Mouse (Mus musculus): ENCODE data around the gene Ube2e1. TPM values are rescaled to one million over a fixed set of nuclear protein-coding genes. Genes with fewer than 3 reads are reported as not detected.

Ube2e1 gene
- polyA plus RNA-seq, 1 experiment from 2014 or later, result 83.7 TPM

- no peak overlapping the region for H3K4me3 ChIP-seq (ENCODE audit: low read depth, low read length)
- no peak for TF ChIP-seq EP300 (IDR thresholded peaks at IDR 0.05)
- no peak for TF ChIP-seq CTCF (IDR thresholded peaks at IDR 0.05)
- no peak overlapping the region for H3K4me2 ChIP-seq (replicated peaks; ENCODE audit: low read depth, low read length)
- H3K4me1 ChIP-seq (ENCODE audit: insufficient read depth, low read depth, low read length), result no peaks in the 10 kb centered on the region
- no peak for DNase-seq (ENCODE audit: low spot score)
- H3K27me3 ChIP-seq (replicated peaks; ENCODE audit: insufficient read depth, low read length), result no peaks in the 10 kb centered on the region
- H3K27ac ChIP-seq (ENCODE audit: low read length), result no peak overlapping the region
- no peaks in the 10 kb centered on the region for H3K9me3 ChIP-seq (ENCODE audit: low read length)
- WGBS, result 71% methylated on average over 3 of the region's 3 CpGs
- no peaks in the 10 kb centered on the region for H3K36me3 ChIP-seq (ENCODE audit: insufficient read depth, low read length)
- no peak for ATAC-seq
- no peak overlapping the region for H3K9ac ChIP-seq (replicated peaks; ENCODE audit: low read depth)
Observed at GRCm38 (mm10) chr14:18302750-18303149, 28.9 kb downstream of the Ube2e1 start.

GRCm38 (mm10) chr14:18301591-18301990, 30.1 kb downstream of the Ube2e1 start:
- H3K27me3 ChIP-seq (replicated peaks; ENCODE audit: insufficient read depth, low read length), result no peaks in the 10 kb centered on the region
- no peak overlapping the region for H3K4me3 ChIP-seq (ENCODE audit: low read depth, low read length)
- no peaks in the 10 kb centered on the region for H3K36me3 ChIP-seq (ENCODE audit: insufficient read depth, low read length)
- no peaks in the 10 kb centered on the region for H3K4me1 ChIP-seq (ENCODE audit: insufficient read depth, low read depth, low read length)
- 51% methylated on average over 3 of the region's 3 CpGs for WGBS
- peak overlapping the region; percentile 38; the same call in 1 of the 2 replicates for H3K27ac ChIP-seq (ENCODE audit: low read length)
- no peaks in the 10 kb centered on the region for H3K9me3 ChIP-seq (ENCODE audit: low read length)
- ATAC-seq, result peak; percentile 85
- H3K4me2 ChIP-seq (replicated peaks; ENCODE audit: low read depth, low read length), result no peak overlapping the region
- no peak overlapping the region for H3K9ac ChIP-seq (replicated peaks; ENCODE audit: low read depth)
- TF ChIP-seq EP300 (IDR thresholded peaks at IDR 0.05) (no peak), CTCF (IDR thresholded peaks at IDR 0.05) (no peak; the same call in none of the 2 replicates)
- peak; percentile 70 for DNase-seq (ENCODE audit: low spot score)

DNA sequence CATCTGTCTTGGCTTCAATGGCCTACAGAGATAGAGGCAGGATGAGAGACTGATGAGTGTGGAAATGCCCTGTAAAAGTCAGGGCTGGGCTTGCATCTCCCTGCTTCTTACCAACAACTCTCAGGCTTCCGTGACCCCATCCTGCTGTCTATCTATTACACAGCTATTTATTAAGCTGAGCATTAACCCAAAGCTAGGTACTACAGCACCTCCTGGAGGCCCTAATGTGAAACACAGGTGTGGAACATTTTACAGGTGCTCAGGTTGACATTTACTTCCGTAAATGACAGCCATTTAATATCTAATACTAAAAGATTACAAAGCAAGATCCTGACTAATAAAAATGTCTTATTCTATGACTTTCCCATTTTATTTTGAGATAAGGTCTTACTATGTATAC, 31.0 kb downstream of the Ube2e1 start:
- no peaks in the 10 kb centered on the region for H3K27me3 ChIP-seq (replicated peaks; ENCODE audit: insufficient read depth, low read length)
- DNase-seq (ENCODE audit: low spot score), result no peak
- no peak overlapping the region for H3K9ac ChIP-seq (replicated peaks; ENCODE audit: low read depth)
- H3K4me2 ChIP-seq (replicated peaks; ENCODE audit: low read depth, low read length), result no peak overlapping the region
- no peak for TF ChIP-seq EP300 (IDR thresholded peaks at IDR 0.05)
- peak; percentile 62 for TF ChIP-seq CTCF (IDR thresholded peaks at IDR 0.05)
- no peak overlapping the region for H3K4me3 ChIP-seq (ENCODE audit: low read depth, low read length)
- no peaks in the 10 kb centered on the region for H3K36me3 ChIP-seq (ENCODE audit: insufficient read depth, low read length)
- ATAC-seq, result no peak
- 89% methylated on average over 2 of the region's 2 CpGs for WGBS
- no peaks in the 10 kb centered on the region for H3K4me1 ChIP-seq (ENCODE audit: insufficient read depth, low read depth, low read length)
- no peaks in the 10 kb centered on the region for H3K9me3 ChIP-seq (ENCODE audit: low read length)
- H3K27ac ChIP-seq (ENCODE audit: low read length), result no peak overlapping the region

- 82% methylated on average over 2 of the region's 2 CpGs for WGBS
- DNase-seq (ENCODE audit: low spot score) (no peak), ATAC-seq (no peak)
- no peaks in the 10 kb centered on the region for H3K4me1 ChIP-seq (ENCODE audit: insufficient read depth, low read depth, low read length)
- no peak overlapping the region for H3K4me2 ChIP-seq (replicated peaks; ENCODE audit: low read depth, low read length)
- no peaks in the 10 kb centered on the region for H3K36me3 ChIP-seq (ENCODE audit: insufficient read depth, low read length)
- TF ChIP-seq CTCF (IDR thresholded peaks at IDR 0.05) (no peak), EP300 (IDR thresholded peaks at IDR 0.05) (no peak)
- no peaks in the 10 kb centered on the region for H3K9me3 ChIP-seq (ENCODE audit: low read length)
- H3K9ac ChIP-seq (replicated peaks; ENCODE audit: low read depth), result no peak overlapping the region
- no peaks in the 10 kb centered on the region for H3K27me3 ChIP-seq (replicated peaks; ENCODE audit: insufficient read depth, low read length)
- no peak overlapping the region for H3K4me3 ChIP-seq (ENCODE audit: low read depth, low read length)
- H3K27ac ChIP-seq (ENCODE audit: low read length), result no peak overlapping the region
Observed at GRCm38 (mm10) chr14:18298874-18299273, 32.8 kb downstream of the Ube2e1 start.

DNA sequence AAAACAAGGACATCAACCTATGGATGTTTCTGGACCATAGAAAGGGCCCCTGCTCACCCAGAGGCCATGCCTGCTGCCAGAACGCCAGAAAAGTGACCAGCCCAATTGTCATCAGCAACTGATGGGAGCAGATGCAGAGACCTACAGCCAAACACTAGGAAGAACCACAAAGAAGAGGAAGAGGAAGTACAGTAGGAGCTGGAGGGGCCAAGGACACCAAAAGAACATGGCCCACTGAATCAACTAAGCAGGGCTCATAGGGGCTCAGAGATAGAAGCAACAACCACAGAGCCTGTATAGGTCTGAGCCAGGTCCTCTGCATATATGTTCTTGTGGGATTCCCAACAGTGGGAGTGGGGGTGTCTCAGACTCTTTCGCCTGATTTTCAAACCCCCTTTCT, 34.2 kb downstream of the Ube2e1 start:
- 72% methylated on average over 2 of the region's 2 CpGs for WGBS
- no peak for ATAC-seq

DNA sequence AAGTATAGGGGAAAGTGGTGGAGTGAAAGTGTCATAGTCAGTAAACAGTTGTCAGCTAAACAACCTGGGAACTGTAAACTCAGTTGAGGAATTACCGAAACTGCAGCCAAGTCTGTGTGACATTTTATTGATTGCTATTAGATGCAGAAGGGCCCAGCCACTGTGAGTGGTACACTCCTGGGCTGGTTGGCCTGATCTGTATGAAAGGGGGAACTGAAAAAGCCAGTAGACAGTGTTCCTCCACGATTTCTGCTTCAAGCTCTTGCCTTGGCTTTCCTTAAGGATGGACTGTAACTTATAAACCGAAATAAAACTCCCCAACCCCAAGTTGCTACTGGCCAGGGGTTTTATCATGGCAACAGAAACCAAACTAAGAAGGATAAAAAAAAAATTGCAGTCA, 39.1 kb downstream of the Ube2e1 start:
- TF ChIP-seq EP300 (IDR thresholded peaks at IDR 0.05), result no peak
- no peaks in the 10 kb centered on the region for H3K36me3 ChIP-seq (ENCODE audit: insufficient read depth, low read length)
- no peaks in the 10 kb centered on the region for H3K9me3 ChIP-seq (ENCODE audit: low read length)
- H3K9ac ChIP-seq (replicated peaks; ENCODE audit: low read depth), result no peak overlapping the region
- no peak overlapping the region for H3K4me3 ChIP-seq (ENCODE audit: low read depth, low read length)
- WGBS, result 78% methylated on average over 3 of the region's 3 CpGs
- H3K27ac ChIP-seq (ENCODE audit: low read length), result no peak overlapping the region
- ATAC-seq (no peak), DNase-seq (ENCODE audit: low spot score) (no peak)
- H3K27me3 ChIP-seq (replicated peaks; ENCODE audit: insufficient read depth, low read length), result no peaks in the 10 kb centered on the region
- H3K4me2 ChIP-seq (replicated peaks; ENCODE audit: low read depth, low read length), result no peak overlapping the region
- no peaks in the 10 kb centered on the region for H3K4me1 ChIP-seq (ENCODE audit: insufficient read depth, low read depth, low read length)

More for the DNA sequence above, 34.2 kb downstream of the Ube2e1 start:
- no peaks in the 10 kb centered on the region for H3K27me3 ChIP-seq (replicated peaks; ENCODE audit: insufficient read depth, low read length)
- H3K36me3 ChIP-seq (ENCODE audit: insufficient read depth, low read length), result no peaks in the 10 kb centered on the region
- H3K4me1 ChIP-seq (ENCODE audit: insufficient read depth, low read depth, low read length), result no peaks in the 10 kb centered on the region
- H3K4me2 ChIP-seq (replicated peaks; ENCODE audit: low read depth, low read length), result no peak overlapping the region
- no peak for TF ChIP-seq CTCF (IDR thresholded peaks at IDR 0.05)
- no peak for TF ChIP-seq EP300 (IDR thresholded peaks at IDR 0.05)
- no peak for DNase-seq (ENCODE audit: low spot score)
- H3K27ac ChIP-seq (ENCODE audit: low read length), result no peak overlapping the region
- H3K4me3 ChIP-seq (ENCODE audit: low read depth, low read length), result no peak overlapping the region
- H3K9ac ChIP-seq (replicated peaks; ENCODE audit: low read depth), result no peak overlapping the region
- H3K9me3 ChIP-seq (ENCODE audit: low read length), result no peaks in the 10 kb centered on the region

DNA sequence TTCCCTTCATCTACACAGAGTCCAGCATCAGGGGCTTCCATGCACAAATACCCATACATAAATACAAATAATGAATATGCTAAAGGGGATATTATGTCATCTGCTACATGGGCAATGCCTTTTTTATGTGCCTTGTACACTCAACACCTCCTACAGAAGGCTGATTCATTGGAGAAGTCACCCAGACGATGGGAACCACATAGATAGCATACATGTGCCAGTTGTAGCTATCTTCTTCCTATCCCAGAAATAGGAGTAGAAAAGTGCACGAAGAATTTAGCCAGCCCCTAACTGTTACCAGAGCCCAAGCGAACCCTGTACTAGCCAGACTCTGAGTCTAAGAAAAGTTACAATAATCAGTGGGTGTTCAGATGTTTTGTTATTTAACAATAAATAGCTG, 39.5 kb downstream of the Ube2e1 start:
- no peaks in the 10 kb centered on the region for H3K36me3 ChIP-seq (ENCODE audit: insufficient read depth, low read length)
- no peak for DNase-seq (ENCODE audit: low spot score)
- WGBS, result 88% methylated on average over 3 of the region's 3 CpGs
- H3K4me1 ChIP-seq (ENCODE audit: insufficient read depth, low read depth, low read length), result no peaks in the 10 kb centered on the region
- no peak overlapping the region for H3K27ac ChIP-seq (ENCODE audit: low read length)
- H3K4me2 ChIP-seq (replicated peaks; ENCODE audit: low read depth, low read length), result no peak overlapping the region
- H3K27me3 ChIP-seq (replicated peaks; ENCODE audit: insufficient read depth, low read length), result no peaks in the 10 kb centered on the region
- TF ChIP-seq CTCF (IDR thresholded peaks at IDR 0.05), result no peak
- no peak for TF ChIP-seq EP300 (IDR thresholded peaks at IDR 0.05)
- no peak for ATAC-seq
- H3K4me3 ChIP-seq (ENCODE audit: low read depth, low read length), result no peak overlapping the region
- no peak overlapping the region for H3K9ac ChIP-seq (replicated peaks; ENCODE audit: low read depth)
- H3K9me3 ChIP-seq (ENCODE audit: low read length), result no peaks in the 10 kb centered on the region
